10 mouse cellular contexts compared by ENCODE assay signal in genomic region chr2:130575873-130576272, GRCm38 (mm10). TPM values are rescaled to one million over a fixed set of nuclear protein-coding genes. Genes with fewer than 3 reads are reported as not detected.
A peak's percentile ranks its signal among the peaks of the same experiment; 100 is the strongest.
DNase-seq lines count a peak whose midpoint lies in the region; ATAC-seq and TF ChIP-seq lines count a peak whose summit lies in the region.
"Had no signal": no experiment of that assay in that cellular context is flagged by ENCODE, and none has a peak within 500 bp of the region (broad histone marks: within the 10 kb centered on the region; RNA-seq: fewer than 3 reads in every experiment).

TSS of gene Oxt (plus strand) at chr2:130576173.

- H3K36me3 ChIP-seq in heart, embryonic 14.5 days (ENCODE audit: control insufficient read depth, insufficient read depth, low read length) = no peaks in the 10 kb centered on the region
- H3K36me3 ChIP-seq in embryonic facial prominence, embryonic 10.5 days (replicated peaks) = no peaks in the 10 kb centered on the region
- no peaks in the 10 kb centered on the region for H3K36me3 ChIP-seq in hindbrain, embryonic 16.5 days (ENCODE audit: control insufficient read depth, insufficient read depth, low read length)
- no peaks in the 10 kb centered on the region for H3K36me3 ChIP-seq in midbrain, embryonic 13.5 days

- intact Hi-C loops in left cerebral cortex, adult 2 months (cut with DNase I) = no loop called here

- peak within 1 kb of the TSS; percentile 74 for H3K4me2 ChIP-seq in heart, embryonic 14.5 days (ENCODE audit: low read length)
- peak within 1 kb of the TSS; percentile 54 for H3K4me2 ChIP-seq in hindbrain, embryonic 16.5 days (ENCODE audit: low read length)
- H3K4me2 ChIP-seq in midbrain, embryonic 13.5 days (replicated peaks) = peak within 1 kb of the TSS; percentile 51

- H3K4me1 ChIP-seq in heart, embryonic 14.5 days (ENCODE audit: control insufficient read depth in 2 of 2, insufficient read depth in 2 of 2, low read length in 2 of 2) = peaks cover 4 to 18% of the 10 kb centered on the region in 2 experiments; a peak in 3 of 4 replicates
- H3K4me1 ChIP-seq in embryonic facial prominence, embryonic 10.5 days = peaks cover 28% of the 10 kb centered on the region
- peaks cover 8% of the 10 kb centered on the region for H3K4me1 ChIP-seq in hindbrain, embryonic 16.5 days (ENCODE audit: control insufficient read depth, insufficient read depth, low read depth, low read length)
- peaks cover 29% of the 10 kb centered on the region for H3K4me1 ChIP-seq in midbrain, embryonic 13.5 days (replicated peaks)

- peak within 1 kb of the TSS; percentile 57 for H3K9ac ChIP-seq in heart, embryonic 14.5 days (ENCODE audit: low read length)
- peak within 1 kb of the TSS; percentile 51 for H3K9ac ChIP-seq in hindbrain, embryonic 16.5 days (ENCODE audit: low read depth, low read length)
- H3K9ac ChIP-seq in midbrain, embryonic 13.5 days (replicated peaks) = peak within 1 kb of the TSS; percentile 45

- 55% methylated on average over 9 of the region's 9 CpGs for WGBS in heart, embryonic 14.5 days
- WGBS in embryonic facial prominence, embryonic 10.5 days = 35% methylated on average over 9 of the region's 9 CpGs
- 43% methylated on average over 9 of the region's 9 CpGs for WGBS in hindbrain, embryonic 16.5 days
- 45% methylated on average over 9 of the region's 9 CpGs for WGBS in midbrain, embryonic 13.5 days

- H3K27ac ChIP-seq in heart, embryonic 14.5 days (replicated peaks in 1 of 2; ENCODE audit: control insufficient read depth in 1 of 2, insufficient read depth in 1 of 2, low read depth in 2 of 2, low read length in 2 of 2) = no peak within 1 kb of the TSS
- no peak within 1 kb of the TSS for H3K27ac ChIP-seq in embryonic facial prominence, embryonic 10.5 days (replicated peaks)
- H3K27ac ChIP-seq in hindbrain, embryonic 16.5 days (ENCODE audit: low read depth, low read length) = no peak within 1 kb of the TSS
- no peak within 1 kb of the TSS for H3K27ac ChIP-seq in midbrain, embryonic 13.5 days
- H3K27ac ChIP-seq in left cerebral cortex, adult 2 months = no peak within 1 kb of the TSS

- no peak for DNase-seq in heart, adult 8-10 months (ENCODE audit: low spot score)
- DNase-seq in embryonic facial prominence, embryonic 10.5 days (ENCODE audit: low spot score) = no peak
- DNase-seq in left cerebral cortex, adult 2 months (ENCODE audit: extremely low spot score in 1 of 2, low spot score in 2 of 2) = no peak
- DNase-seq in layer of hippocampus, adult 9-11 months = no peak
- no peak for DNase-seq in embryo, embryonic 10.5 days (ENCODE audit: low spot score)
- DNase-seq: left cerebral cortex, postnatal 4 days had no signal

- peaks cover 5% of the 10 kb centered on the region; the same call in 1 of the 2 replicates for H3K9me3 ChIP-seq in heart, embryonic 14.5 days (ENCODE audit: control insufficient read depth, low read length)
- H3K9me3 ChIP-seq in embryonic facial prominence, embryonic 10.5 days = no peaks in the 10 kb centered on the region
- no peaks in the 10 kb centered on the region for H3K9me3 ChIP-seq in hindbrain, embryonic 16.5 days (ENCODE audit: control insufficient read depth, low read length)
- no peaks in the 10 kb centered on the region for H3K9me3 ChIP-seq in midbrain, embryonic 13.5 days

- H3K4me3 ChIP-seq in heart, embryonic 14.5 days (ENCODE audit: control insufficient read depth in 1 of 2, insufficient read depth in 1 of 2, low read depth in 1 of 2, low read length in 2 of 2) = peak within 1 kb of the TSS; percentile 33 to 40
- peak within 1 kb of the TSS; percentile 47 for H3K4me3 ChIP-seq in embryonic facial prominence, embryonic 10.5 days
- H3K4me3 ChIP-seq in hindbrain, embryonic 16.5 days (ENCODE audit: low read length) = peak within 1 kb of the TSS; percentile 33
- peak within 1 kb of the TSS; percentile 32 for H3K4me3 ChIP-seq in midbrain, embryonic 13.5 days (replicated peaks)
- no peak within 1 kb of the TSS for H3K4me3 ChIP-seq in left cerebral cortex, adult 2 months

- TF ChIP-seq CTCF in left cerebral cortex, adult 2 months (IDR thresholded peaks at IDR 0.05) = no peak

- H3K27me3 ChIP-seq in heart, embryonic 14.5 days (ENCODE audit: control insufficient read depth, insufficient read depth, low read length) = peaks cover 64% of the 10 kb centered on the region
- H3K27me3 ChIP-seq in embryonic facial prominence, embryonic 10.5 days (replicated peaks; ENCODE audit: low read depth, poor library complexity, severe bottlenecking) = peaks cover 84% of the 10 kb centered on the region
- H3K27me3 ChIP-seq in hindbrain, embryonic 16.5 days (replicated peaks; ENCODE audit: control insufficient read depth, insufficient read depth, low read length) = peaks cover 48% of the 10 kb centered on the region
- peaks cover 65% of the 10 kb centered on the region for H3K27me3 ChIP-seq in midbrain, embryonic 13.5 days

- no peak for ATAC-seq in heart, embryonic 14.5 days (ENCODE audit: insufficient number of reproducible peaks, insufficient read depth, low FRiP score, low read depth)
- ATAC-seq in hindbrain, embryonic 16.5 days = no peak
- 0 out of 2 replicates have a peak, but pooled peaks have one; percentile 18 for ATAC-seq in midbrain, embryonic 13.5 days

RNA-seq across cellular contexts. Expression of gene Oxt, which starts in this region (rescaled TPM):
- not detected in 2 replicates for polyA plus RNA-seq in heart, embryonic 14.5 days (2014; fragmentation: Nextera tagmentation; extraction: Ambion mirVana)
- total RNA-seq in heart, adult 8-10 months (2022) = not detected
- polyA plus RNA-seq in embryonic facial prominence, embryonic 10.5 days (2016; fragmentation: Nextera tagmentation; extraction: Ambion mirVana) = not detected in 2 replicates
- polyA plus RNA-seq in hindbrain, embryonic 16.5 days (2015; fragmentation: Nextera tagmentation; extraction: Ambion mirVana) = 0.31 TPM in 1 of 2 replicates, not detected in the other
- polyA plus RNA-seq in midbrain, embryonic 13.5 days (2015; fragmentation: Nextera tagmentation; extraction: Ambion mirVana) = not detected in 2 replicates
- total RNA-seq in left cerebral cortex, adult 2 months (2021) = 1 to 10 TPM in 1 of 2 experiments, not detected in 1; 4.4 TPM
- polyA plus RNA-seq: frontal cortex, adult 2 months had no signal

Comparison
In these comparisons a context has a peak if more than half of its experiments do, and no peak if none do; other contexts are left out.
1. Peak in ATAC-seq, H3K4me3 ChIP-seq, H3K9ac ChIP-seq and H3K4me2 ChIP-seq in midbrain, embryonic 13.5 days; RNA of the gene not detected or under 1 TPM.